Mouse (Mus musculus) heart, adult 2 months (tissue): ENCODE measurements around the gene Rxfp4. TPM values are rescaled to one million over a fixed set of nuclear protein-coding genes. Genes with fewer than 3 reads are reported as not detected.
A peak's percentile ranks its signal among the peaks of the same experiment; 100 is the strongest.

Experiments used
- DNase-seq, 2 experiments: peaks; one replicate each; pipeline ENCODE4 v3.0.0; 2021
- H3K27ac ChIP-seq: fragments of 200-600 bp; 2 replicates; pipeline ENCODE4 v1.8.1; 2022
- H3K27me3 ChIP-seq: fragments of 200-500 bp; 2 replicates; pipeline ENCODE4 v1.6.1; 2012; ENCODE audit warnings: mild to moderate bottlenecking, low read length, inconsistent platforms, mixed read lengths; ENCODE audit not compliant: control insufficient read depth, insufficient read depth
- H3K36me3 ChIP-seq: fragments of 200-500 bp; 2 replicates; pipeline ENCODE4 v1.6.1; 2012; ENCODE audit warnings: low read length, inconsistent platforms; ENCODE audit not compliant: control insufficient read depth, insufficient read depth
- H3K4me1 ChIP-seq: fragments of 200-500 bp; 2 replicates; pipeline ENCODE4 v1.6.1; 2011; ENCODE audit warnings: low read length; ENCODE audit not compliant: control insufficient read depth, insufficient read depth
- H3K4me3 ChIP-seq: fragments of 200-600 bp; 2 replicates; pipeline ENCODE4 v1.8.1; 2022
- H3K79me2 ChIP-seq: fragments of 200-500 bp; replicated peaks from 2 replicates; pipeline ENCODE4 v1.6.1; 2012; ENCODE audit warnings: mild to moderate bottlenecking, inconsistent platforms, low read length, moderate library complexity, mixed read lengths; ENCODE audit not compliant: control insufficient read depth, insufficient read depth
- H3K9ac ChIP-seq: fragments of 200-500 bp; 2 replicates; pipeline ENCODE4 v1.6.1; 2012; ENCODE audit warnings: low read depth, mild to moderate bottlenecking, control low read depth, inconsistent platforms, low read length, mixed read lengths
- CTCF ChIP-seq: fragments of 200-600 bp; IDR thresholded peaks from 2 replicates; pipeline ENCODE4 v1.8.1; 2022; ENCODE audit warnings: antibody characterized with exemption, mild to moderate bottlenecking, moderate library complexity
- EP300 ChIP-seq: fragments of 200-500 bp; IDR thresholded peaks from 2 replicates; pipeline ENCODE4 v1.6.1; 2011; ENCODE audit warnings: low read depth, low read length, control low read depth; ENCODE audit not compliant: insufficient read depth
- POLR2A ChIP-seq: fragments of 200-500 bp; IDR thresholded peaks from 2 replicates; pipeline ENCODE4 v1.6.1; 2011; ENCODE audit warnings: mild to moderate bottlenecking, low read depth, low read length, control low read depth; ENCODE audit not compliant: insufficient read depth
- WGBS: fragments of 180-500 bp; shearing (Covaris S2); methylation state at CpG from one replicate; pipeline ENCODE4 v1.1.7; 2018; 5-methylcytosine and 5-hydroxymethylcytosine counted together
- intact Hi-C: fragments of 180-260 bp; cut with DNase I; formaldehyde crosslinking; loops from one replicate; pipeline ENCODE4 v1.15.1; 2025
- polyA plus RNA-seq: library from polyadenylated mRNA; depleted of rRNA; stranded (reverse); fragments of >200 nt; gene quantifications from 2 replicates; pipeline ENCODE4 v1.2.3, GENCODE M21; 2012
- total RNA-seq, 2 experiments: library from RNA; stranded (reverse); gene quantifications; 2 replicates each; pipeline ENCODE4 v1.2.3; 2021

The Rxfp4 gene
- total and polyA plus RNA-seq, 3 experiments: not detected

DNA sequence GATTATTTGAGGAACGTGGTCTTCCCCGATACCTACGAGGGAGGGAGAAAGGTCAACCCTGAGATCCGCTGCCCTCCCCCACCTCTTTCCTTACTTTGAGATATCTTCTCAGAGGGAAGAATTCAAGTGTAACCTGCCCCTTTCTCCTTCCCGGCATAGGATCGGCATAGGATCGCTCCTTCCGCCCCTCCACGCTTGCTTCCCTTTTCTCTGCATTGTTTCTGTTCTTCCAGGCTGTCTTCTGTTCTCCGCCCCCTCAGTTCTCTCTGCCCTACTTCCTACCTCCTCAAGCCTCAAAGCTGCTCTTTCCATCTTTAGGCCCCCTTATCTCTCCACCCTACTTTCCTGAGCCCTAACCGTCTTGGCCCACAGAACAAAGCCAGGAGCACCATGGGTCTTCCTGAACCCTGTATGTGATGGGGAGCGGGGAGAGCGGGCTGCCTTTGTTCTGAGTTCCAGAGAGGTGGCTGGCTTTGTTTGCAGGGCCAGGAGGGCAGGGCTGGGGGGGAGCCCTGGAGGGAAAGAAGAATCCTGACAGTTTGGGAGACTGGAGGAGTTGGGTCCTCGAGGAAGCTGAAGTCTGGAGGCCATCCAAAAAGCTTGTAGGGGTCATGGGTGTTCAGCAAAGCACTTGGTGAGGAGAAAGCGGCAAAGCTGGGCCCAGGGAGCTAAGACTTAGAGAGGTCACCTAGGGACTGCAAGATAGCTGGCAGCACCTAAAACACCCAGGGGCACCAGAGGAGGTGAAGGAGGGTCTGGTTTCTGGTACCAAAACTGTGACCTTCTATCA lies 29.4 kb downstream of the Rxfp4 start:
- intact Hi-C loops: loop anchor here (2.0 kb wide), 1 partner anchor 17 kb away; no protein-coding TSS in a partner anchor
- peak overlapping the region; percentile 92 for H3K4me3 ChIP-seq
- peak; percentile 52 to 58 for DNase-seq
- peaks cover 42% of the 10 kb centered on the region for H3K4me1 ChIP-seq
- WGBS: 8% methylated on average over 15 of the region's 15 CpGs
- no peaks in the 10 kb centered on the region for H3K27me3 ChIP-seq
- TF ChIP-seq CTCF (no peak), POLR2A (no peak), EP300 (no peak)
- H3K79me2 ChIP-seq: peaks cover 8% of the 10 kb centered on the region
- peak overlapping the region; percentile 97 for H3K27ac ChIP-seq
- peaks cover 15% of the 10 kb centered on the region for H3K36me3 ChIP-seq
- H3K9ac ChIP-seq: peak overlapping the region; percentile 50

DNA sequence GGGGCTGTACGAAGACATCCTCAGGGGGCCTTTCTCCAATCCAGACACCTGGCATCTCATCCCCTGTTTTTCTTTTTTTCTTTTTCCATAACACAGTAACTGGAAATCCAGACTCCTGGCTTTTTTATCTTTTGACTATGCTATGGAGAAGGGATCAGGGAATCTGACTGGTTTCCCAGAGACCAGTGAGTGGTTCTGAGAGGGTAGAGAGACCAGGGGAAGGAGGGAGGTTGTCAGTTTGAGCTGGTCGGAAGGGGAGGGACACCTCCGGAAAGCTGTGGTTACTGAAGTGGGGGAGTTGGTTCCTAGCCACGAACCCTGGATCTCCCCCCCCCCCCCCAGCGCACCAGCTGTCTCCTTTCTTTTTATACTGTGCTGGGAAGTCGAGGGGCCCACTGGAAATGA lies 30.0 kb downstream of the Rxfp4 start:
- Histone ChIP-seq H3K9ac (peak overlapping the region; percentile 50), H3K36me3 (peaks cover 15% of the 10 kb centered on the region), H3K4me3 (peak overlapping the region; percentile 92), H3K27ac (peak overlapping the region; percentile 97), H3K4me1 (peaks cover 43% of the 10 kb centered on the region), H3K79me2 (peaks cover 7% of the 10 kb centered on the region), H3K27me3 (no peaks in the 10 kb centered on the region)
- no peak for TF ChIP-seq POLR2A
- no peak for TF ChIP-seq CTCF
- 0 out of 2 replicates have a peak, but pooled peaks have one; percentile 16 for TF ChIP-seq EP300
- 1% methylated on average over 6 of the region's 6 CpGs for WGBS
- intact Hi-C loops: loop anchor here (2.0 kb wide), 1 partner anchor 16 kb away; no protein-coding TSS in a partner anchor
- DNase-seq: peak in 1 of 2 experiments; percentile 70

DNA sequence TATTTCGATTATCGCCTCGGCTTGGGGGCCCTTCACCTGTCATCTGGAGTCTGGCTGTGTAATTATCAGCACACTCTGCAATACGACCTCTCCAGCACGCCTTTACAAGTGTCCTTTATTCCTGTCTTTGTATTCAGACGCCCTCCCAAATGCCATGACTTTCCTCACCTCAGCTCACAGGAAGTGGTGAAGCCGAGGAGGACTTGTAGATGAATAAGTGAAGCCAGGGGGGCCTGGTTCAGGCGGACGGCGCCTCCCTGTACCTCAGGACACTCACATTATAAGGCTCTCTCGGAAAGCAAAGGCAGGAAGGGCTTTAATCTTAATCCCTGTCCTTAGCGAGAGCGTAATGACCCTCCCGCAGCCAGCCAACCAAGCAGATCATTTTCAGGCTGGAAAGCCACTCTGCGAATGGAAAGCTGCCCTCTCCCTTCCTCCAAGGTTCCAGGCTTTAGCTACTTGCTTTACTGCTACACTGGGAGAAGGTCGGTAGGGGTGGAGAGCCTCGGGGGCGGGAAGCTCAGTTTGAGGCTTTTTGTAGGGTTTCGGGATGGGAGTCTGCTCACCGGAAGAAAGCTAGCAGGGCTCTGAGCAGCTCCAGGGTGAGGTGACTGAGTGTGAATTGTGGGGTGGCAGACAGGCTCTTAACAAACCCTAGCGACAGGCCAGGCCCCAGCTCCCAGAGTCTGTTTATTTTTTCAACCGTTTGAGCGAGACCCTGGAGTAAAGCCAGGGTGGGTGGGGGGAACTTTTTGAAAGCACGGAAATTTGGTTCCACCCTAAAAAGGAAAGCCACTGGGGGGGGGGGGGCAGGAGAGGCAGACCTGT lies 30.6 kb downstream of the Rxfp4 start:
- TF ChIP-seq CTCF: no peak
- TF ChIP-seq POLR2A: peak; percentile 65; the same call in 1 of the 2 replicates
- no peaks in the 10 kb centered on the region for H3K27me3 ChIP-seq
- peak overlapping the region; percentile 92 for H3K4me3 ChIP-seq
- H3K27ac ChIP-seq: peak overlapping the region; percentile 97
- intact Hi-C loops: loop anchor here (2.0 kb wide), 1 partner anchor 16 kb away; no protein-coding TSS in a partner anchor
- WGBS: 1% methylated on average over 24 of the region's 24 CpGs
- H3K9ac ChIP-seq: peak overlapping the region; percentile 97
- H3K4me1 ChIP-seq: peaks cover 41% of the 10 kb centered on the region
- peak; percentile 78 to 81 for DNase-seq
- H3K36me3 ChIP-seq: peaks cover 15% of the 10 kb centered on the region
- H3K79me2 ChIP-seq: peaks cover 5% of the 10 kb centered on the region

DNA sequence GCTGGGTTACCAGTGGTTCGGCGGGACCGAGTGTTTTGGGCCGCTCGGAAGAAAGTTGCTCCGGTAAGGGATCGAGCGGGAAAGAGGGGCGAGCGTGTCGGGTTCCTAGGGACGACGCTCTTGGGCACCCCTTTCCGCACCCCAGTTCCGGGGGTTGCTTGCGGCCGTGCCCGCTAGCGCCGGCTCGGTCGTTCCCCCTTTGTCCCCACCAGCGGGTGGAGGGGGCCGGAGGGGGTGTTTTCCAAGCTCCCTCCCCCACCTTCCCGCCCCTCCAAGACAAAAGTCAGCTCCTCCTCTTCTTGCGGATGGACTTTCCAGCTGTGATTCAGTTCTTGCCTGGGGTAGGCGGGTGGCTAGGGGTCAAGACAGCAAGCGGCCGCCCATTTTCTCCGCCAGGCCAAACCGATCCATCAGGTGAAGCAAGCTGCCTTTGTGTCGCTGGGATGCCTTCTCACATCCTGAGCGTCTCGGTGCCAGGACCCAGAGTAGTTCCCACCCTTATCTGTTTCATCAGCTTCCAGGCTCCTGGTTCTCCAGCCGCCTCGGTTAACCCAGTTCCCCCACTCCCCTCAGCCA lies 31.3 kb downstream of the Rxfp4 start:
- DNase-seq: peak; percentile 78 to 84
- TF ChIP-seq CTCF (0 out of 2 replicates have a peak, but pooled peaks have one; percentile 2), EP300 (no peak; the same call in 1 of the 2 replicates), POLR2A (peak; percentile 68)
- peaks cover 37% of the 10 kb centered on the region for H3K4me1 ChIP-seq

DNA sequence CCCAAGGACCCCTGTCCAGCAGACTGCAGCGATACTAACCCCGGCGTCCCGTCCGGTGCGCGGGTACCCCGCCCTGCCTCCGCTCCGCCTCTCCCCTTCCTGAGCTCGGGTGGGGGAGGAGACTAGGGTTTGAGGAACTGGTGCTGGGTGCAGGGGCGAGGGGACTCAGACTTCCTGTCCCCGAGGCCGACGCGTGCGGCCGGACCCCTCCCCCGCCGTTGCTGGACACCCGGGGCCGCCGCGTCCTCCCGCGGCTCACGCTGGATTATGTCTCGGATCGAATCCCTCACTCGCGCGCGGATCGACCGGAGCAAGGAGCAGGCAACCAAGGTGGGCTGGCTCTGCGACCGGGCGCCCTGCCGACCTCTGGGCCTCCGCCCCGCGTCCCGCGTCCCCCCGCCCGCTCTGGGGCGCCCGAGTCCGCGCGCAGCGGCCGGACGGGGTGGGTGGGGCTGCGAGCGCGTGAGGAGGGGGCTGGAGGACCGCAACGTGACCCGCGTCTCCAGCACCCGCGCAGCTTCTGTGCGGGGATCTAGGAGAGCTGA lies 31.9 kb downstream of the Rxfp4 start:
- peaks cover 2% of the 10 kb centered on the region; the same call in 1 of the 2 replicates for H3K79me2 ChIP-seq
- H3K4me1 ChIP-seq: peaks cover 32% of the 10 kb centered on the region
- WGBS: under 1% methylated on average over 64 of the region's 64 CpGs
- H3K36me3 ChIP-seq: peaks cover 8% of the 10 kb centered on the region; the same call in 1 of the 2 replicates
- intact Hi-C loops: no loop called here
- peak; percentile 72; the same call in 1 of the 2 replicates for TF ChIP-seq EP300
- TF ChIP-seq CTCF: no peak
- TF ChIP-seq POLR2A: peak; percentile 95
- H3K27ac ChIP-seq: peak overlapping the region; percentile 97
- H3K9ac ChIP-seq: peak overlapping the region; percentile 97
- H3K27me3 ChIP-seq: no peaks in the 10 kb centered on the region
- peak overlapping the region; percentile 92 for H3K4me3 ChIP-seq
- DNase-seq: peak; percentile 87 to 92

More for the DNA sequence above, 31.3 kb downstream of the Rxfp4 start:
- H3K79me2 ChIP-seq: peaks cover 5% of the 10 kb centered on the region
- H3K4me3 ChIP-seq: peak overlapping the region; percentile 92
- H3K36me3 ChIP-seq: peaks cover 11% of the 10 kb centered on the region
- under 1% methylated on average over 36 of the region's 36 CpGs for WGBS
- H3K27ac ChIP-seq: peak overlapping the region; percentile 97
- peak overlapping the region; percentile 97 for H3K9ac ChIP-seq
- intact Hi-C loops: loop anchor here (2.0 kb wide), 1 partner anchor 15 kb away; no protein-coding TSS in a partner anchor
- no peaks in the 10 kb centered on the region for H3K27me3 ChIP-seq
